Mouse (Mus musculus): ENCODE data around the gene Fam131c. TPM values are rescaled to one million over a fixed set of nuclear protein-coding genes. Genes with fewer than 3 reads are reported as not detected.
A peak's percentile ranks its signal among the peaks of the same experiment; 100 is the strongest.

Gene Fam131c
- polyA plus RNA-seq, 1 experiment from 2014 or later, result 2.9 TPM

GRCm38 (mm10) chr4:141387093-141387784 lies 19.2 kb downstream of the Fam131c start:
- H3K9me3 ChIP-seq (ENCODE audit: control insufficient read depth, low read length), result no peaks in the 10 kb centered on the region
- ATAC-seq (ENCODE audit: low read depth) (peak; percentile 31; the same call in 1 of the 2 replicates), DNase-seq (ENCODE audit: low spot score) (peak; percentile 82)
- H3K4me3 ChIP-seq (ENCODE audit: low read depth, low read length), result no peak overlapping the region
- H3K36me3 ChIP-seq (ENCODE audit: control insufficient read depth, insufficient read depth, low read length), result no peaks in the 10 kb centered on the region
- no peak overlapping the region for H3K9ac ChIP-seq (ENCODE audit: low read depth, low read length)
- H3K4me1 ChIP-seq (ENCODE audit: control insufficient read depth, insufficient read depth, low read length), result 0 out of 2 replicates have a peak, but pooled peaks cover 4% of the 10 kb centered on the region
- 17% methylated on average over 5 of the region's 5 CpGs for WGBS
- H3K27me3 ChIP-seq (replicated peaks; ENCODE audit: control insufficient read depth, insufficient read depth, low read length), result peaks cover 22% of the 10 kb centered on the region
- no peak overlapping the region for H3K4me2 ChIP-seq (ENCODE audit: low read depth, low read length)
- no peak overlapping the region for H3K27ac ChIP-seq (replicated peaks; ENCODE audit: low read depth, low read length)

- 46% methylated on average over 5 of the region's 5 CpGs for WGBS
- Histone ChIP-seq H3K36me3 (ENCODE audit: control insufficient read depth, insufficient read depth, low read length) (no peaks in the 10 kb centered on the region), H3K4me3 (ENCODE audit: low read depth, low read length) (no peak overlapping the region), H3K9ac (ENCODE audit: low read depth, low read length) (no peak overlapping the region), H3K4me1 (ENCODE audit: control insufficient read depth, insufficient read depth, low read length) (no peaks in the 10 kb centered on the region), H3K27ac (replicated peaks; ENCODE audit: low read depth, low read length) (no peak overlapping the region), H3K4me2 (ENCODE audit: low read depth, low read length) (no peak overlapping the region), H3K9me3 (ENCODE audit: control insufficient read depth, low read length) (no peaks in the 10 kb centered on the region), H3K27me3 (replicated peaks; ENCODE audit: control insufficient read depth, insufficient read depth, low read length) (peaks cover 19% of the 10 kb centered on the region)
- ATAC-seq (ENCODE audit: low read depth) (no peak), DNase-seq (ENCODE audit: low spot score) (no peak)
These were observed 19.9 kb downstream of the Fam131c start for GRCm38 (mm10) chr4:141387933-141388332.

DNA sequence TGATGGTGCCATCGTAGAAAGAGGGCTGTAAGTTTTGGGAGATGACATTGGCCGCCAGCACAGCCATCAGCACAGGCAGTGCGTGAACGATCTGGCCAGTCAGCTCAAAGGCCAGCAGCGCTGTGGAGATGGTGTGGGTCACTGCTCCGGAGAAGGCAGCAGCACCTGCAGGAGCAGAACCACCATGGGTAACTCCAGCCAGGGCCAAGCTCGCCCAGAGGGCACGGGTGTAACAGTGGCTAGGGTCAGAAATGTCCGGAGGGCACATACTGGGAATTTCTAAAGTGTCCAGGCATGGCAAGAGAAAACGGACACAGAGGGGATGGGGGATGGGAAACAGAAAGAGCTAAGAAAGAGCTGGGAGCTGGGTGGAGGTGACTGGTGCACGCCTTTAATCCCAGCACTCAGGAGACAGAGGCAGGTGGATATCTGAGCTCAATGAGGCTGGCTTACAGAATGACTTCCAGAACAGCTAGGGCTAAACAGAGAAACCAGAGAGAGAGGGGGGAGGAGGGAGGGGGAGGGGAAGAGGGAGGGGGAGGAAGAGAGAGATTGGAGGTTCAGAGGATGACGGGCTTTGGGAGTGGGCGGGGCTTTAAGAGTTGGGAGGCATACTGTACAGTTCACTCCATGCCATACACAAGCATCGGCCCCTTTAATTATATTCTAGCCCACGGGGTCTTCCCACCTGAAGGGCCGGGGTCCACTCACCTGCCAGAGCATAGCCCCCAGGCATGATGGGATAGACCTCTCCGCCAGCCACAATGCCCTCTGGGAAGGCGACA lies 21.5 kb downstream of the Fam131c start:
- no peak overlapping the region for H3K4me2 ChIP-seq (ENCODE audit: low read depth, low read length)
- H3K27ac ChIP-seq (replicated peaks; ENCODE audit: low read depth, low read length), result no peak overlapping the region
- H3K36me3 ChIP-seq (ENCODE audit: control insufficient read depth, insufficient read depth, low read length), result no peaks in the 10 kb centered on the region
- no peak overlapping the region for H3K4me3 ChIP-seq (ENCODE audit: low read depth, low read length)
- no peak overlapping the region for H3K9ac ChIP-seq (ENCODE audit: low read depth, low read length)
- no peaks in the 10 kb centered on the region for H3K4me1 ChIP-seq (ENCODE audit: control insufficient read depth, insufficient read depth, low read length)
- H3K9me3 ChIP-seq (ENCODE audit: control insufficient read depth, low read length), result no peaks in the 10 kb centered on the region
- H3K27me3 ChIP-seq (replicated peaks; ENCODE audit: control insufficient read depth, insufficient read depth, low read length), result peaks cover 3% of the 10 kb centered on the region
- DNase-seq (ENCODE audit: low spot score) (no peak), ATAC-seq (ENCODE audit: low read depth) (no peak)
- 72% methylated on average over 18 of the region's 18 CpGs for WGBS

- no peaks in the 10 kb centered on the region for H3K27me3 ChIP-seq (replicated peaks; ENCODE audit: control insufficient read depth, insufficient read depth, low read length)
- no peak overlapping the region for H3K9ac ChIP-seq (ENCODE audit: low read depth, low read length)
- H3K9me3 ChIP-seq (ENCODE audit: control insufficient read depth, low read length), result no peaks in the 10 kb centered on the region
- H3K4me2 ChIP-seq (ENCODE audit: low read depth, low read length), result no peak overlapping the region
- ATAC-seq (ENCODE audit: low read depth), result no peak
- no peak overlapping the region for H3K4me3 ChIP-seq (ENCODE audit: low read depth, low read length)
- WGBS, result 82% methylated on average over 12 of the region's 12 CpGs
- H3K4me1 ChIP-seq (ENCODE audit: control insufficient read depth, insufficient read depth, low read length), result no peaks in the 10 kb centered on the region
- no peaks in the 10 kb centered on the region for H3K36me3 ChIP-seq (ENCODE audit: control insufficient read depth, insufficient read depth, low read length)
- DNase-seq (ENCODE audit: low spot score), result no peak
- no peak overlapping the region for H3K27ac ChIP-seq (replicated peaks; ENCODE audit: low read depth, low read length)
These were observed 23.3 kb downstream of the Fam131c start for GRCm38 (mm10) chr4:141391293-141391692.

DNA sequence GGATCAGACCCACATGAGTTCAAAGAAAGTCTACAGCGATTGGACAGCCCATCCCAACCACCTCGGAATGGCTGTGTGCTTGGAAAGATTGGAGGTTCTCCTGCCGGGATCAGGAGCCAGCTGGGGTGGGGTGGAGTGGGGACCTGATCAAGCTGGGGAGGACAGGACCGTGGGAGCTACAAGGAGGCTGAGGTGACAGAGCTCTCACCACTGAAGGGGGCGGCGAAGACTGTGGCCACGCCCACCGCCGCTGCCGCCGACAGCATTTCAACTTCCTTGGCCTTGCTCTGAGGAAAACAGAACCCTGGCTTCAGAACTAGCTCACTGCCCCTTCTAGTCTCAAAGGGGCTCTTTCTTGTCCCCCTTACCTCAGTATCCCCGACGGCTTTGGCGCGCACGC lies 26.7 kb downstream of the Fam131c start:
- 11% methylated on average over 5 of the region's 16 CpGs for WGBS
- H3K27me3 ChIP-seq (replicated peaks; ENCODE audit: control insufficient read depth, insufficient read depth, low read length), result no peaks in the 10 kb centered on the region
- no peak for ATAC-seq (ENCODE audit: low read depth)
- no peak for DNase-seq (ENCODE audit: low spot score)
- no peak overlapping the region for H3K4me3 ChIP-seq (ENCODE audit: low read depth, low read length)
- H3K9ac ChIP-seq (ENCODE audit: low read depth, low read length), result no peak overlapping the region
- H3K9me3 ChIP-seq (ENCODE audit: control insufficient read depth, low read length), result no peaks in the 10 kb centered on the region
- peak overlapping the region; percentile 20; the same call in 1 of the 2 replicates for H3K4me2 ChIP-seq (ENCODE audit: low read depth, low read length)
- no peaks in the 10 kb centered on the region for H3K36me3 ChIP-seq (ENCODE audit: control insufficient read depth, insufficient read depth, low read length)
- H3K27ac ChIP-seq (replicated peaks; ENCODE audit: low read depth, low read length), result no peak overlapping the region
- H3K4me1 ChIP-seq (ENCODE audit: control insufficient read depth, insufficient read depth, low read length), result no peaks in the 10 kb centered on the region

DNA sequence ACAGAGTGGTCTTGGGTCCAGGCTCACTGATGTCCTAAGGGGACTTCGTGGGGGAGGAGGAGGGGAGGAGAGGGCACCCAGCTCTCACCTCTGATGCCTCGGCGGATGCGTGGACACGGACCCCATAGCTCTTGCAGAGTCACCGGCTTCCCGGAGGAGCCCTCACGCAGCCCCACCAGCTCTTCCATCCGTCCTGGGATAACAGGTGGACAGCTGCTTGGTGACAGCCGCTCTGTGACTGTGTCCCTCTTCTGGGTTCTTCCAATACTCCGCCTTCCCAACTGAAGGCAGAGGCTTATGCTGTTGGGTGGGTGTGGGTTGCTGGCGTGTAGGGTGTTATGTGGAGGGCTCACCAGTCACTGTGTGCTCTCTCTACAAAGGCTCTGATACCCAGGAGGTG lies 29.8 kb downstream of the Fam131c start:
- 71% methylated on average over 12 of the region's 12 CpGs for WGBS
- H3K27me3 ChIP-seq (replicated peaks; ENCODE audit: control insufficient read depth, insufficient read depth, low read length), result no peaks in the 10 kb centered on the region
- H3K9me3 ChIP-seq (ENCODE audit: control insufficient read depth, low read length), result no peaks in the 10 kb centered on the region
- H3K4me3 ChIP-seq (ENCODE audit: low read depth, low read length), result no peak overlapping the region
- no peaks in the 10 kb centered on the region for H3K4me1 ChIP-seq (ENCODE audit: control insufficient read depth, insufficient read depth, low read length)
- H3K4me2 ChIP-seq (ENCODE audit: low read depth, low read length), result no peak overlapping the region
- ATAC-seq (ENCODE audit: low read depth) (no peak; the same call in 1 of the 2 replicates), DNase-seq (ENCODE audit: low spot score) (no peak)
- H3K27ac ChIP-seq (replicated peaks; ENCODE audit: low read depth, low read length), result no peak overlapping the region
- H3K9ac ChIP-seq (ENCODE audit: low read depth, low read length), result no peak overlapping the region
- no peaks in the 10 kb centered on the region for H3K36me3 ChIP-seq (ENCODE audit: control insufficient read depth, insufficient read depth, low read length)

- 43% methylated on average over 12 of the region's 12 CpGs for WGBS
- H3K27me3 ChIP-seq (replicated peaks; ENCODE audit: control insufficient read depth, insufficient read depth, low read length), result no peaks in the 10 kb centered on the region
- no peak for DNase-seq (ENCODE audit: low spot score)
- H3K9me3 ChIP-seq (ENCODE audit: control insufficient read depth, low read length), result no peaks in the 10 kb centered on the region
- H3K36me3 ChIP-seq (ENCODE audit: control insufficient read depth, insufficient read depth, low read length), result no peaks in the 10 kb centered on the region
- no peak; the same call in 1 of the 2 replicates for ATAC-seq (ENCODE audit: low read depth)
- H3K4me3 ChIP-seq (ENCODE audit: low read depth, low read length), result no peak within 1 kb of the TSS
- no peak within 1 kb of the TSS for H3K4me2 ChIP-seq (ENCODE audit: low read depth, low read length)
- H3K4me1 ChIP-seq (ENCODE audit: control insufficient read depth, insufficient read depth, low read length), result no peaks in the 10 kb centered on the region
- H3K9ac ChIP-seq (ENCODE audit: low read depth, low read length), result no peak within 1 kb of the TSS
- no peak within 1 kb of the TSS for H3K27ac ChIP-seq (replicated peaks; ENCODE audit: low read depth, low read length)
These were observed 30.5 kb downstream of the Fam131c start, which contains the start of gene Clcnka for GRCm38 (mm10) chr4:141398545-141398944. Gene Clcnka, minus strand, starts transcription at chr4:141398724.

DNA sequence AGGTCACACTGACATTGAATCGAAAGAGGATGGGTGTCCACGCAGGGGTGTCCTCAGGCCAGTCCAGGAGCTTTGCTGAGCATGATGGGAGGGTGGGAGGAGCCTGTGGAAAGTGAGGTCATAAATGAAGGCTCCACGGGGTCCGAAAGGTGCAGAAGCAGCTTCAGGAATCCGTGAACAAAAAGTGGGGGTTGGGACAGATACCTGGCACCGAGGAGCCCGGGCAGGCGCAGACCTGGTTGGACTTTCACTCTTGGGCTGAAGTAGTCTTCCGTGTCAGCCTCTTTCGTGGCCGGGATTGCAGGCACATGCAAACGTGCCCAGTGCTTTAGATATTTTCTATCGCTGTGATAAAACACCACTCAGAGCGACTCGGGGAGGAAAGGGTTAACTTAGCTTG lies 32.2 kb downstream of the Fam131c start:
- Histone ChIP-seq H3K9me3 (ENCODE audit: control insufficient read depth, low read length) (no peaks in the 10 kb centered on the region), H3K4me3 (ENCODE audit: low read depth, low read length) (no peak overlapping the region), H3K4me2 (ENCODE audit: low read depth, low read length) (no peak overlapping the region), H3K4me1 (ENCODE audit: control insufficient read depth, insufficient read depth, low read length) (no peaks in the 10 kb centered on the region), H3K36me3 (ENCODE audit: control insufficient read depth, insufficient read depth, low read length) (no peaks in the 10 kb centered on the region), H3K27ac (replicated peaks; ENCODE audit: low read depth, low read length) (no peak overlapping the region), H3K27me3 (replicated peaks; ENCODE audit: control insufficient read depth, insufficient read depth, low read length) (no peaks in the 10 kb centered on the region), H3K9ac (ENCODE audit: low read depth, low read length) (no peak overlapping the region)
- 86% methylated on average over 15 of the region's 15 CpGs for WGBS
- no peak for ATAC-seq (ENCODE audit: low read depth)
- no peak for DNase-seq (ENCODE audit: low spot score)

Data from embryonic facial prominence, embryonic 14.5 days (tissue).